Mouse (Mus musculus) embryo, embryonic 11 days (tissue): ENCODE results near the gene Gmip.
A peak's percentile ranks its signal among the peaks of the same experiment; 100 is the strongest.

Experiments
- DNase-seq: peaks from one replicate; pipeline ENCODE4 v3.0.0-alpha.2; 2015

Gene Gmip

DNA sequence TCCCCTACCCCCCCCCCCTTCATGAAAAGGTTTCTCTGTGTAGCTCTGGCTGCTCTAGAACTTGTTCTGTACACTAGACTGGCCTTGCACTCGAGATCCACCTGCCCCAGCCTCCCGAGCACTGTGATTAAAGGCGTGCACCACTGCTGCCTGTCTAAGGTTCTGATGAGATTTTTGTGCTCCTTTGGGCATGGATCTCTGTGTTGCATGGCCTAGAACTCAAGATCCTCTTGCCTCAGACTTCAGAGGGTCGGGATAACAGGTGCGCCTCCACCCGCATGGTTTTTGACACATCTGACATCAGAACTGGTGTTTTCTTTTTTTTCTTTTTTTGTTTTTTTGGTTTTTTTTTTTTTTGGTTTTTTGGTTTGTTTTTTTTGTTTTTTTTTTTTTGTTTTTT, 3.9 kb upstream of the Gmip start:
- no peak for DNase-seq

GRCm38 (mm10) chr8:69805086-69805485, 3.4 kb upstream of the Gmip start:
- no peak for DNase-seq

GRCm38 (mm10) chr8:69805491-69805890, 3.0 kb upstream of the Gmip start:
- no peak for DNase-seq

DNA sequence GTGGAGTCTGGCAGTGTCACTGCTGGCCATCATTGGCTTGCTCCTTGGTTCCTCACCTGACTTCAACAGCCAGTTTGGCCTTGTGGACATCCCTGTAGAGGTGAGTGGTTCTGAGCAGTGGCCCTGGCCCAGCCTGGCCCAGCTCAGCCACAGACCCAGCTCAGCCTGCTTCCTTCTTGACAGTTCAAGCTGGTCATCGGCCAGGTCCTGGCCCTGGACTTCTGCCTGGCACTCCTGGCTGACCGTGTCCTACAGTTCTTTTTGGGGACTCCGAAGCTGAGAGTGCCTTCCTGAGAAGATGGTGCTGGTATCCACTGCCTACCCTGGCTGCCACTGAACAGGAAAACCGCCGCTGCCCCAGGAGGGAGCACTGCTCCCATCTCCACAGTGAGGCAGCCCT, 1.2 kb upstream of the Gmip start:
- DNase-seq, result no peak

DNA sequence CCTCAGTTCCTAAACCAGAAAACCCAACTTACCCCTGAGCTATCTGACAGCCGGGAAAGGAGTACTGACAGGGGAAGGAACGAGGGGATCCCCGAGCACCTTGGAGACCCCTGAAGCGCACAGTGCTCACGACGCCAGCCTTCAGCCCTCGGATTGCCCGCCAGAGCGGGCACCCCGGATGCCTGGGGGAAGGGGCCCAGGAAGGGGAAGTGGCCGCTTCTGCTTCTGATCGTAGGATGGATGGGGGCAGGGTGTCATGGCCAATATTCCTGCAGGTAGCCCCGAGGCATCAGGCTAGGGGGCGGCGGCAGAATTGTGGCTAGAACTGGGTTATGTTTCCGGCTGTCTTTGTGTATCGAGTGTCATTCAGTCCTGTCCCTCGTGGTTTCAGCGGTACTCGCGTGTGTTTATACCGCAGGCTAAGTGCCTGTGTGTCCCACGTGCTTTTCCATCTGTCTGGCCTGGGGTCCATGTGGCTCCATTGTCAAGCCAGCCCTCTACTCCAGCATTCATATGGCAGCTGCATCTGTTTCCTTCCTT, 455 bp downstream of the Gmip start:
- peak; percentile 49 for DNase-seq

GRCm38 (mm10) chr8:69809820-69810219, 1.3 kb downstream of the Gmip start:
- DNase-seq, result no peak

- DNase-seq, result no peak
Observed at GRCm38 (mm10) chr8:69814881-69815280, 6.4 kb downstream of the Gmip start.

GRCm38 (mm10) chr8:69815396-69815795, 6.9 kb downstream of the Gmip start:
- no peak for DNase-seq

DNA sequence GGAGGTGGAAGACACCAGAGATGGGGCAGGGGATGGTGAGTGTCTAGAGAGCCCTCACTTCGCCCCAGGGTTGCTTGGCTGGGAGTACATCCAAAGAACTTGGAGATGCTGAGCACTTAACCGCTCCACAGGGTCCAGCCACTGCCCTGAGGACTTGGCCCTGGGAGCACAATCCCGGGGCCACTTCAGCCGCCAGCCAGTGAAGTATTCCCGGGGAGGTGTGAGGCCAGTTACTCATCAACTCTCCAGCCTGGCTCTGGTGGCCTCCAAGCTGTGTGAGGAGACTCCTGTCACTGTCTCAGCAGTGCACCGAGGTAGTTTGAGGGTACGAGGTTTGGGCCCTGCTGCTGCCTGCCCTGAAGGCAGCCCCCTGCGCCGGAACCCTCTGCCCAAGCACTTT, 12.0 kb downstream of the Gmip start:
- no peak for DNase-seq

DNA sequence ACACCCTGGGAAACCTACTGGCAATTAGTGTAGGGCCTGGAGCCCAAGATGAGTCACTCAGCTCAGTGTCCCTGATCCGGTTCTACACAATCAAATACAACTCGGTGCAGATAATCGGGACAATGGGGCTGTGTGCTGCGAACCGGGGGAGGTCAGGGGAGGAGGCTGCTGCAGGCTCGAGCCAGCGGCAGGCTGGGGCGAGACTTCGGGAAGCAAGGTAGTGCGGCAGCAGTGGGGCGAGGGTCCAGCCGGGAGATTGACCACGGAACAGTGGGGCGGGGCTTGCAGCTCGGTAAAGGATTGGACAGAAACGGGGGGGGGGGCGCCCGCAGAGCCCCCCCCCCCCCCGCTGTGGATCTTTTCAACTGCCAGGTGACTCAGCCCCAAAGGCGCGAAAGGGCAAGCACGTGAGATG, 13.5 kb downstream of the Gmip start:
- peak; percentile 83 for DNase-seq

GRCm38 (mm10) chr8:69822386-69823191, 14.1 kb downstream of the Gmip start, which contains the start of gene Lpar2:
Lpar2 (plus strand) TSS chr8:69822429.
- DNase-seq, result peak; percentile 93

- no peak for DNase-seq
Observed at GRCm38 (mm10) chr8:69826371-69826770, 17.9 kb downstream of the Gmip start.

DNA sequence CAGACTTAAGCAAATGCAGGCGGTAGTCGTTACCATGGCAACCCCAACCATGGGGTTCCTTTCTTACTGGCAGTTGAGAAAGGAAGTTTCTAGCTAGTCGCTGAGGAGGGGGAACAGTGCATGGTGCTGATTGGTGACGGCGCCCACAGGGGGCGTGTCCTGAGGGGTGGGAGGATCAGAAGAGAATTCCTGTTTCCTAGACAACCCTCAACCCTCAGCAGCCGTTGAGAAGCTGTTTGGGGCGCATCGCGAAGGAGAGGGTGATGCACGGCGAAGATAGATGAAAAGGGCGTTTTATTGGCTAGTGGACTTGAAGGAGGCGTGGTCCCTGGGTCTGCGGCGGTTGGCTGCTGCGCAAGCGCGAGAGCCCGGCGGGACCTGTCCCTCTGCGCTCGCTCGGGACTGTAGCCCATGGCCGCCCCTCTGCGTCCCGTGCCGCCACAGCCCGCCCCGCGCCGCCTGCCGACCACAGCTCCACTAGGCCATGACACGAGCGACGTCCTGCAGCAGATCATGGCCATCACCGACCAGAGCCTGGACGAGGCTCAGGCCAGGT, 23.9 kb downstream of the Gmip start, which contains the start of gene Pbx4:
Gene Pbx4, plus strand, starts transcription at position 194 of the 556 bp plus-strand sequence.
- peak; percentile 97 for DNase-seq

- no peak for DNase-seq
Observed at GRCm38 (mm10) chr8:69837057-69837682, 28.7 kb downstream of the Gmip start.

GRCm38 (mm10) chr8:69847167-69848065, 38.9 kb downstream of the Gmip start:
- DNase-seq, result no peak

DNA sequence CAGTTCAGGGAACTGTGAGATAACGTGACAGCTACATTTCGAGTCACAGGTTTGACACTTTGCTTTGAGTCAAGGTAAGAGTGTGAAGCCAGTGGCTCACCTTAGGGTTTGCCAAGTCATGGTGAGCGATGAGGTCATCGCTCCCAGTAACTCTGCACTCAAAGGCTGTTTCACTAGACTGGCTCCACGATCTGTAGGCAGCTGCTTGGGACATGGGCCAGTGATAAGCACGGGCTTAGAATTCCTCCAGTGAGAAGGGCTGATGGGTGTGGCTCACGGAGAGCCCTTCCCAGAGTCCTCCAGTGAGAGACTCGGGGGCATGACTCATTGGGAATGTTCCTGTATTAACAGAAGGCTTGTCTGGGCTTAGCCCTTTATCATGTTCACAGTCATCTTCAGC, 40.5 kb downstream of the Gmip start:
- no peak for DNase-seq

- no peak for DNase-seq
Observed at GRCm38 (mm10) chr8:69849899-69850298, 41.4 kb downstream of the Gmip start.

- no peak for DNase-seq
Observed at GRCm38 (mm10) chr8:69850926-69851506, 42.5 kb downstream of the Gmip start.

GRCm38 (mm10) chr8:69853869-69854268, 45.4 kb downstream of the Gmip start:
- no peak for DNase-seq

- DNase-seq, result peak; percentile 19
Observed at GRCm38 (mm10) chr8:69860807-69861206, 52.3 kb downstream of the Gmip start.

GRCm38 (mm10) chr8:69861251-69861650, 52.8 kb downstream of the Gmip start:
- DNase-seq, result no peak

- no peak for DNase-seq
Observed at GRCm38 (mm10) chr8:69863387-69864020, 55.0 kb downstream of the Gmip start.
